Mouse (Mus musculus) midbrain, postnatal 0 days (tissue): ENCODE results near the gene Cnpy3. TPM values are rescaled to one million over a fixed set of nuclear protein-coding genes. Genes with fewer than 3 reads are reported as not detected.

Experiments
- ATAC-seq: fragments of 200-750 bp; cut with Nextera tagmentation; 2 replicates; pipeline ENCODE4 v1.8.0; 2017; ENCODE audit warnings: moderate number of reproducible peaks, mild to moderate bottlenecking, moderate TSS enrichment, moderate library complexity; ENCODE audit not compliant: low FRiP score
- DNase-seq: peaks from one replicate; pipeline ENCODE4 v3.0.0-alpha.2; 2015; ENCODE audit warnings: low spot score
- H3K27ac ChIP-seq: fragments of 300-500 bp; sonication (generic); 2 replicates; pipeline ENCODE4 v1.5.1; 2014; ENCODE audit warnings: low read depth, mild to moderate bottlenecking, low read length, mixed read lengths
- H3K27me3 ChIP-seq: fragments of 300-500 bp; sonication (generic); 2 replicates; pipeline ENCODE4 v1.6.1; 2014; ENCODE audit warnings: low read length, control low read depth, mixed read lengths; ENCODE audit not compliant: insufficient read depth
- H3K36me3 ChIP-seq: fragments of 300-500 bp; sonication (generic); 2 replicates; pipeline ENCODE4 v1.6.1; 2014; ENCODE audit warnings: low read length, control low read depth, mixed read lengths; ENCODE audit not compliant: insufficient read depth
- H3K4me1 ChIP-seq: fragments of 300-500 bp; sonication (generic); 2 replicates; pipeline ENCODE4 v1.6.1; 2014; ENCODE audit warnings: mild to moderate bottlenecking, control low read depth, antibody characterized with exemption, low read length, mixed read lengths; ENCODE audit not compliant: insufficient read depth
- H3K4me2 ChIP-seq: fragments of 300-500 bp; sonication (generic); 2 replicates; pipeline ENCODE4 v1.6.1; 2014; ENCODE audit warnings: low read depth, mild to moderate bottlenecking, low read length, mixed read lengths; ENCODE audit not compliant: poor library complexity, severe bottlenecking
- H3K4me3 ChIP-seq: fragments of 300-500 bp; sonication (generic); 2 replicates; pipeline ENCODE4 v1.5.1; 2014; ENCODE audit warnings: low read depth, mild to moderate bottlenecking, low read length, moderate library complexity
- H3K9ac ChIP-seq: fragments of 300-500 bp; sonication (generic); replicated peaks from 2 replicates; pipeline ENCODE4 v1.6.1; 2014; ENCODE audit warnings: mild to moderate bottlenecking, low read length, moderate library complexity, mixed read lengths; ENCODE audit not compliant: poor library complexity, severe bottlenecking
- H3K9me3 ChIP-seq: fragments of 300-500 bp; sonication (generic); 2 replicates; pipeline ENCODE4 v1.6.1; 2016; ENCODE audit warnings: low read length, control low read depth
- CTCF ChIP-seq: IDR thresholded peaks from 2 replicates; pipeline ENCODE4 v1.5.1; 2016; ENCODE audit warnings: antibody characterized with exemption, mild to moderate bottlenecking
- WGBS: fragments of 180-500 bp; shearing (Covaris S2); extraction: QIAGEN DNeasy Blood & Tissue Kit; methylation state at CpG from one replicate; pipeline ENCODE4 v1.1.7; 2014; 5-methylcytosine and 5-hydroxymethylcytosine counted together
- polyA plus RNA-seq: library from polyadenylated mRNA; unstranded; fragments of >200 nt; fragmentation: Nextera tagmentation; extraction: Ambion mirVana; gene quantifications from 2 replicates; pipeline ENCODE4 v1.2.1, GENCODE M21; 2015
- total RNA-seq: library from RNA; depleted of rRNA; stranded (reverse); fragments of >200 nt; gene quantifications from 2 replicates; pipeline ENCODE4 v1.2.3, GENCODE M21; 2014

The Cnpy3 gene
- total and polyA plus RNA-seq, 2 experiments from 2014 or later: 62.0 to 70.7 TPM

DNA sequence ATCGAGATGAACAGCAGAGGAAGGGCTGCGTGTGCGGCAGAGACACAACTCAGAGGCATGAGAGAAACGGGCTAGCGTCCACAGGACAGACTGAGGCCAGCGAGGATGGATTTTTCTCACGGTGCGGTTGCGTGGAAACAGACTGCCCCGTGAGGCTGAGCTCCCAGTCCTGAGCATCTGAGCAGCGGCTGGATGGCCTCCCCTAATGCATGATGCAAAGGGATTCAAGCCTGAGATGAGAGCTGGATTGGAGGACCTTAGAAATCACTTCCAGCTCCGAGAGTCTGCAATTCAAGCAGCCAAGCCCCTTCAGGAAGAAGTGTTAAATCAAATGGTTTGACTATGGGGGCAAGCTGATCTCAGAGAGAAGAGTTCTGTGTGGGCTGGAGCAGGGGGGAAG, 50.5 kb downstream of the Cnpy3 start:
- peaks cover 17% of the 10 kb centered on the region for H3K4me1 ChIP-seq
- H3K4me3 ChIP-seq: no peak overlapping the region
- no peaks in the 10 kb centered on the region for H3K27me3 ChIP-seq
- H3K9me3 ChIP-seq: no peaks in the 10 kb centered on the region
- 68% methylated on average over 12 of the region's 12 CpGs for WGBS
- H3K9ac ChIP-seq: no peak overlapping the region
- ATAC-seq (no peak), DNase-seq (no peak)
- no peak overlapping the region for H3K27ac ChIP-seq
- peak overlapping the region; percentile 2; the same call in 1 of the 2 replicates for H3K4me2 ChIP-seq
- H3K36me3 ChIP-seq: peaks cover 18% of the 10 kb centered on the region
- no peak for TF ChIP-seq CTCF

DNA sequence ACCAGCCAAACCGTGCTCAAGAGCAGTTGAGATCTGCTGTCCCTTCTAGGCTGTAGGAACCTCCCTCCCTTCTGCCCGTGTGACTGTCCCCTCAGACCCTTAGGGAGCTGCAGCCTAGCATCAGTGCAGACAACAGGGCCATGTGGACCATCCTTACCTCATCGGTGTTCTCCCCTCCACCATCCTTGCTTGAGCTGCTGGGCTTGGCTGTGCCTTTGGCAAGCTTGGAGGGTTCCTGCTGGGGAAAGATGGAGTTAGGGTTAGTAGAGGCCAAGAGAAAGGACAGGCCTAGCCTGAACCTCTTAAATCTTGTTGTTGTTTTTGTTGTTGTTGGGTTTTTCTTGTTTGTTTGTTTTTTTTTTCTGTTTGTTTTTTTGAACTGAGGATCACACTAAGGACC, 52.1 kb downstream of the Cnpy3 start:
- 91% methylated on average over 3 of the region's 3 CpGs for WGBS
- Histone ChIP-seq H3K4me3 (no peak overlapping the region), H3K9me3 (no peaks in the 10 kb centered on the region), H3K4me1 (peaks cover 15% of the 10 kb centered on the region), H3K36me3 (peaks cover 18% of the 10 kb centered on the region), H3K9ac (no peak overlapping the region), H3K4me2 (no peak overlapping the region), H3K27me3 (no peaks in the 10 kb centered on the region), H3K27ac (no peak overlapping the region)
- no peak for TF ChIP-seq CTCF
- ATAC-seq: no peak
- DNase-seq: no peak

DNA sequence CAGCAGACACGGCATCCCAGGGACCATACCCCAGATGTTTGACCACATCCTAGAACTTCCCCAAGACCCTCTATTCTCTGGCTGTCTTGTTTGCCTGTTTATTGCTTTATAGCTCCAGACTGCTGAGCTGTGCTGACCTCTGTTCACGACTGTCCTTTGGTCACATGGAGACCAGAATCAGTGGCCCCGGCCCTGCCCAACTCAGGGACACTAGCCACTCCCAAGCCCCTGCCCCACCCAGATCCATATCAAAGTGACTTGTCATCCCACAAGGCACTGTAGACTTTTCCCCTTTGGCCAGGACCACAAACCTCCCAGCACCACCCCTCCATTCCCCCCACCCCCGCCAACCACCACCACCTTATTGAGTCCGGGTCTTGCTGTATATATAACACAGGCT, 52.8 kb downstream of the Cnpy3 start:
- Histone ChIP-seq H3K4me1 (peaks cover 15% of the 10 kb centered on the region), H3K9me3 (no peaks in the 10 kb centered on the region), H3K36me3 (peaks cover 18% of the 10 kb centered on the region), H3K4me3 (no peak overlapping the region), H3K4me2 (no peak overlapping the region), H3K9ac (no peak overlapping the region), H3K27ac (no peak overlapping the region), H3K27me3 (no peaks in the 10 kb centered on the region)
- no peak for DNase-seq
- no peak for ATAC-seq
- no peak for TF ChIP-seq CTCF
- WGBS: 90% methylated on average over 5 of the region's 5 CpGs

DNA sequence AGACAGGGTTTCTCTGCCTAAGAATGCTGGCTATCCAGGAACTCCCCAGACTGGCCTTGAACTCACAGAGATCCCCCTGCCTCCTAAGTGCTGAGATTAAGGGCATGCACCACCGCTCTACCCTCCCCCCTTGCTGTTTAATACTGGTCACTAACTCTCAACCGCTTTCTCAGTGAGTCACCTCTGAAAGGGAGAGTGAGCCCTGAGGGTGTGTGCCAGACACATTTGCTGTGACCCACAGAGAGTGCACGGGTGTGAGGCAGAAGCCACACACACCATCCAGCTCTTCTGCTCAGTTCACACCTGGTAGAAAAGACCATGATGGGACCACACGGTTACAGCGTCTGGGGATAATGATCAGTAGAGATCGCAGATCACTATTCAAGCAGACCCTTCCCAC, 53.5 kb downstream of the Cnpy3 start:
- Histone ChIP-seq H3K4me3 (no peak overlapping the region), H3K36me3 (peaks cover 18% of the 10 kb centered on the region), H3K9ac (no peak overlapping the region), H3K27me3 (no peaks in the 10 kb centered on the region), H3K27ac (no peak overlapping the region), H3K9me3 (no peaks in the 10 kb centered on the region), H3K4me2 (no peak overlapping the region), H3K4me1 (peaks cover 10% of the 10 kb centered on the region)
- TF ChIP-seq CTCF: no peak
- DNase-seq (no peak), ATAC-seq (no peak)
- WGBS: 90% methylated on average over 6 of the region's 6 CpGs

DNA sequence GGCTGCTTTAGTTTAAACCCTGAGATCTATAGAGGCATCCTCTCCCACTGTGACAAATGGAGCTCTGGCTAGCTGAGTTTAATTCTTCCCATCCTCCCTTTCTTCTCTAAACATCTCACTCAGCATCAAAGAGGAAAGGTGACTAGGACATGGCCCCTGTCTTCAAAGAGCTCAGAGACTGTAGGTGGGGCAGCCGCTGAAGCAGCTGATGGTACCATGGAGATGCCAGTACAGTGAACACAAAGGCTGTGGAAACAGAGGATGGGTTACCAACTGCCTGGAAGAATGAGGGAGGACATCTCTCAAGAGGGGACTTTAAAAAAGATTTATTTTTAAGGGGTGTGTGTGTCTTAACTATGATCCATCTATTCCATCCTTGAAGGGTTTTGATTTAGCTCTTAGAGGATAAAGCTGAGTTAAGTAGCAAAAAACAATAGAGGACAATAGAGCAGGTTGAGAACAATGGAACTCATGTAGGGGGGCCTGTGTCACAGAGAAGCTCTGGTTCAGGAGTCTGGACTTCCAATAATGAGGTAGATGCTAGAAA, 57.4 kb downstream of the Cnpy3 start:
- no peak overlapping the region for H3K9ac ChIP-seq
- no peaks in the 10 kb centered on the region for H3K27me3 ChIP-seq
- peaks cover 14% of the 10 kb centered on the region for H3K36me3 ChIP-seq
- no peaks in the 10 kb centered on the region for H3K4me1 ChIP-seq
- no peak overlapping the region for H3K27ac ChIP-seq
- DNase-seq (no peak), ATAC-seq (no peak)
- no peak overlapping the region for H3K4me3 ChIP-seq
- 56% methylated on average over 1 of the region's 1 CpGs for WGBS
- TF ChIP-seq CTCF: no peak
- H3K4me2 ChIP-seq: no peak overlapping the region
- H3K9me3 ChIP-seq: no peaks in the 10 kb centered on the region

DNA sequence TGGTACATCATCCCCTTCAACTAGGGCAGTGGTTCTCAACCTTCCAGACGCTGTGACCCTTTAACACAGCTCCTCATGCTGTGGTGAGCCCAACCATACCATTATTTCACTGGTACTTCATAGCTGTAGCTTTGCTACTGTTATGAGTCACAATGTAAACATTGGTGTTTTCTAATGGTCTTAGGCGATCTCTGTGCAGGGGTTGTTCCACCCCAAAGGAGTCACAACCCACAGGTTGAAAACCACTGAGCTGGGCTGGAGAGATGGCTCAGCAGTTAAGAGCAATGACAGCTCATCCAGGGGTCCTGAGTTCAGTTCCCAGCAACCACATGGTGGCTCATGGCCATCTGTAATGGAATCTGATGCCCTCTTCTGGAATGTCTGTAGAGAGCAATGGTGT, 60.6 kb downstream of the Cnpy3 start:
- WGBS: 90% methylated on average over 2 of the region's 2 CpGs
- Histone ChIP-seq H3K4me1 (no peaks in the 10 kb centered on the region), H3K36me3 (peaks cover 6% of the 10 kb centered on the region), H3K27ac (no peak overlapping the region), H3K4me2 (no peak overlapping the region), H3K9ac (no peak overlapping the region), H3K4me3 (no peak overlapping the region), H3K27me3 (no peaks in the 10 kb centered on the region), H3K9me3 (no peaks in the 10 kb centered on the region)
- no peak for DNase-seq
- 0 out of 2 replicates have a peak, but pooled peaks have one; percentile 4 for TF ChIP-seq CTCF
- no peak for ATAC-seq
